Mouse (Mus musculus): ENCODE measurements around the gene Flvcr2. TPM values are rescaled to one million over a fixed set of nuclear protein-coding genes. Genes with fewer than 3 reads are reported as not detected.

Flvcr2 gene
- polyA plus RNA-seq, 1 experiment from 2014 or later = 23.3 TPM

DNA sequence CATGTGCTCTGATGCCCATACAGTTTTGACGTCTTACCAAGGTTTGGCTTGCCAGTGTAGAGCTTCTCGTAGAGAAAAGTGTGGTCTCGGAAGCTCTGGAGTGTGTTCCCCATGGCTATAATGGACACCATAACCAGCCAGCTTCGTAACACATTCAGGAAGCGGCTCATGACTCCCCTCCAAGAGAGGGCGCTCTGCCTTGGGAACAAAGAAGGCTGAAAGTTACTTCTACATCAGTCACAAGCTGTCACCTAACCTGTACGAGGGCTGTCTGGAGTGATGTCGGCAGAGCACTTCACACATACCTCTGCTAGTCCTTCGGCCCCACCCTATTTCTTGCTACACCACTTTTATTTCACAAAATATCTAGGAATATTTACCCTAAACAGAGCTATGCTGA, 75.7 kb downstream of the Flvcr2 start:
- Histone ChIP-seq H3K4me2 (replicated peaks; ENCODE audit: low read depth, low read length) (no peak overlapping the region), H3K4me3 (ENCODE audit: low read depth, low read length) (no peak overlapping the region), H3K9me3 (ENCODE audit: low read length) (no peaks in the 10 kb centered on the region), H3K36me3 (ENCODE audit: insufficient read depth, low read length) (no peaks in the 10 kb centered on the region; the same call in 1 of the 2 replicates), H3K9ac (replicated peaks; ENCODE audit: low read depth) (no peak overlapping the region), H3K27ac (ENCODE audit: low read length) (peak overlapping the region; percentile 7; the same call in 1 of the 2 replicates), H3K4me1 (ENCODE audit: insufficient read depth, low read depth, low read length) (peaks cover 9% of the 10 kb centered on the region; the same call in 1 of the 2 replicates), H3K27me3 (replicated peaks; ENCODE audit: insufficient read depth, low read length) (no peaks in the 10 kb centered on the region)
- ATAC-seq = no peak
- TF ChIP-seq CTCF (IDR thresholded peaks at IDR 0.05) (peak; percentile 65), EP300 (IDR thresholded peaks at IDR 0.05) (no peak; the same call in 1 of the 2 replicates)
- 69% methylated on average over 9 of the region's 9 CpGs for WGBS
- peak; percentile 76 for DNase-seq (ENCODE audit: low spot score)

DNA sequence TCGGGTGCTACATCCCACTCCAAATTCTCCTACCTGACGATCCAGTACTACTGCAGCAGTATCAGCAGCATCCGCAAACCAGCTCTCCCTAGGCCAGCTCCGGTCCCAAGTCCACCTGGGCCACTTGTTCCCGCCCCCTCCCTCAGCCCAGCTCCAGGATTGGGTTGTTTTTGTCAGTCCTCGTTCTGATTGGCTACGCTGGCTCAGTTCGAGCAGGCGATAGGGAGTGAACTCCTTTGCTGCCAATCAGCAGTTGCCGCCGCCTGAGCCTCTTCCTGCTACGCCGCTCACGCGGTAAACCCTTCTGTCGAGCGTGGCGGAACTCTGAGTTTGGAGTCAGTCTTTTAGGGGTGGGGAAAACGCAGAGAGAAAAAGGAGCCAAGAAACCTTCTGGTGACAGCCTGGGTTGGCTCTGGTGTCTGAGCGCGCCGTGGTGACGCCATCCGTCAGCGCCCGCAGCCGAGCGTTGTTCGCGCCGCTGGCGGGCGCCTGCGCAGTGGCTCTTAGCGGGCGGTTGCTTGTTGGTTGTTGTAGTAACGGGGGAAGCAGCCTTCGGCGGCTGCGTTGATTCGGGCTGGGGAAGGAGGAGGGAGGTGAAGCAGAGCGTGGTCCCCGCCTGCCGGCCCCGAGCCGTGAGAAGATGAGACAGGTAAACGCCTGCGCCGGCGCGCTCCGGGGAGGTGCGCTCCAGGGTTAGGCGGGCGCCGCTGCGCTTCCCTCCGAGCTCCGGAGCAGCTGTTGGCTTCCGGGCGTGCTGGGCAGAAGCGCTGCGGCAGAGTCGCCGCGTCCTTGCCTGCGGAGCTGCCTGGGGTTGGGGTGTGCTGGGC, 78.3 kb downstream of the Flvcr2 start, which contains the start of the genes Erg28 and Ttll5:
Gene Erg28, minus strand, starts transcription at position 113 of the 827 bp plus-strand sequence.
Gene Ttll5, plus strand, starts transcription at position 222 of the 827 bp plus-strand sequence.
- WGBS = under 1% methylated on average over 65 of the region's 67 CpGs
- Histone ChIP-seq H3K4me1 (ENCODE audit: insufficient read depth, low read depth, low read length) (peaks cover 9% of the 10 kb centered on the region; the same call in 1 of the 2 replicates), H3K9me3 (ENCODE audit: low read length) (no peaks in the 10 kb centered on the region), H3K27me3 (replicated peaks; ENCODE audit: insufficient read depth, low read length) (no peaks in the 10 kb centered on the region), H3K4me3 (ENCODE audit: low read depth, low read length) (peak within 1 kb of the TSS; percentile 71), H3K36me3 (ENCODE audit: insufficient read depth, low read length) (no peaks in the 10 kb centered on the region), H3K27ac (ENCODE audit: low read length) (peak within 1 kb of the TSS; percentile 97), H3K4me2 (replicated peaks; ENCODE audit: low read depth, low read length) (peak within 1 kb of the TSS; percentile 89), H3K9ac (replicated peaks; ENCODE audit: low read depth) (peak within 1 kb of the TSS; percentile 62)
- DNase-seq (ENCODE audit: low spot score) (peak; percentile 97), ATAC-seq (peak; percentile 96)
- TF ChIP-seq EP300 (IDR thresholded peaks at IDR 0.05) (peak; percentile 40; the same call in 1 of the 2 replicates), CTCF (IDR thresholded peaks at IDR 0.05) (no peak; the same call in none of the 2 replicates)

DNA sequence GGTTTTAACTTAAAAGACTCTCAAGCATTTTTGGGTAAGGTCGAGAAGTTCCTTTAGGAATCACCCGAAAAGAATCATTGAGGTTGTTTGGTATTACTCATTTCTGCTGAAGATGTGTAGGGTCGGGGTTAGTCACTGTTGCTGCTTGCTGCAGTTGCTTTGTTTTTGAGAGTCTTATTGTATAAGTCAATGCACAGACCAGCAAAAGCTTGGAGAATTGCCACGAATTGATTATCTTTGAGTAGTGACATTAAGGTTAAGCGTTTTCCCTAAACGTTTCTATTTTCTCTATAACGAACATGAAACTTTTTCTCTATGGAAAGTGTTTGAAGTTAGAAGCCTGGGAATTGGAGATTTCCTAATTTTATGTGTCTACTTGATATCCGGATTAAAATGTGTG, 79.0 kb downstream of the Flvcr2 start:
- WGBS = 6% methylated on average over 8 of the region's 8 CpGs
- Histone ChIP-seq H3K36me3 (ENCODE audit: insufficient read depth, low read length) (no peaks in the 10 kb centered on the region), H3K4me1 (ENCODE audit: insufficient read depth, low read depth, low read length) (peaks cover 9% of the 10 kb centered on the region; the same call in 1 of the 2 replicates), H3K4me3 (ENCODE audit: low read depth, low read length) (peak overlapping the region; percentile 71), H3K27ac (ENCODE audit: low read length) (peak overlapping the region; percentile 97), H3K9me3 (ENCODE audit: low read length) (no peaks in the 10 kb centered on the region), H3K4me2 (replicated peaks; ENCODE audit: low read depth, low read length) (peak overlapping the region; percentile 89), H3K9ac (replicated peaks; ENCODE audit: low read depth) (peak overlapping the region; percentile 62), H3K27me3 (replicated peaks; ENCODE audit: insufficient read depth, low read length) (no peaks in the 10 kb centered on the region)
- TF ChIP-seq CTCF (IDR thresholded peaks at IDR 0.05) (no peak), EP300 (IDR thresholded peaks at IDR 0.05) (no peak)
- ATAC-seq = no peak
- no peak for DNase-seq (ENCODE audit: low spot score)

- Histone ChIP-seq H3K4me2 (replicated peaks; ENCODE audit: low read depth, low read length) (no peak overlapping the region), H3K27ac (ENCODE audit: low read length) (no peak overlapping the region), H3K9me3 (ENCODE audit: low read length) (no peaks in the 10 kb centered on the region), H3K9ac (replicated peaks; ENCODE audit: low read depth) (no peak overlapping the region), H3K4me1 (ENCODE audit: insufficient read depth, low read depth, low read length) (peaks cover 9% of the 10 kb centered on the region; the same call in 1 of the 2 replicates), H3K27me3 (replicated peaks; ENCODE audit: insufficient read depth, low read length) (no peaks in the 10 kb centered on the region), H3K36me3 (ENCODE audit: insufficient read depth, low read length) (no peaks in the 10 kb centered on the region), H3K4me3 (ENCODE audit: low read depth, low read length) (no peak overlapping the region)
- 54% methylated on average over 2 of the region's 2 CpGs for WGBS
- ATAC-seq (no peak), DNase-seq (ENCODE audit: low spot score) (no peak)
- TF ChIP-seq CTCF (IDR thresholded peaks at IDR 0.05) = no peak
- no peak for TF ChIP-seq EP300 (IDR thresholded peaks at IDR 0.05)
Measured at GRCm38 (mm10) chr12:85825822-85826221, 79.5 kb downstream of the Flvcr2 start.

- TF ChIP-seq EP300 (IDR thresholded peaks at IDR 0.05) (no peak), CTCF (IDR thresholded peaks at IDR 0.05) (no peak)
- H3K4me3 ChIP-seq (ENCODE audit: low read depth, low read length) = no peak overlapping the region
Measured at GRCm38 (mm10) chr12:85828856-85829255, 82.5 kb downstream of the Flvcr2 start.

DNA sequence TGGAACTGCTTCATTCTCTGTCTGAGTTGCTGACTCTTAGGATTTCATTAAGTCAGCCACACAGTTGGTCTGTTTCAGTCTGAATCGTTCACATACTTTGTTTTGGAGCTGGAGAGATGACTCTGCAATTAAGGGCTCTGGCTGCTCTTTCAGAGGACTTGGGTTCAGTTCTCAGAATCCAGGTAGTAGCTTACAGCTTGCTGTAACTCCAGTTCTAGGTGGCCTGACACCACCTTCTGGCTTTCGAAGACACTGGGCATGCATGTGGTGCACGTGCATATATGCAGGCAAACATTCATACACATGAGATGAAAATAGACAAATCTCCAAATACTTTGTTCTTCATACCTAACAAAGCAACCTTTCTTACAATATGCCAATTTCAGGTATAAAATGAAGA, 83.5 kb downstream of the Flvcr2 start:
- H3K4me3 ChIP-seq (ENCODE audit: low read depth, low read length) = no peak overlapping the region
- TF ChIP-seq EP300 (IDR thresholded peaks at IDR 0.05) (no peak), CTCF (IDR thresholded peaks at IDR 0.05) (no peak)
- no peaks in the 10 kb centered on the region for H3K27me3 ChIP-seq (replicated peaks; ENCODE audit: insufficient read depth, low read length)
- H3K4me1 ChIP-seq (ENCODE audit: insufficient read depth, low read depth, low read length) = no peaks in the 10 kb centered on the region
- H3K27ac ChIP-seq (ENCODE audit: low read length) = no peak overlapping the region
- H3K4me2 ChIP-seq (replicated peaks; ENCODE audit: low read depth, low read length) = no peak overlapping the region
- no peaks in the 10 kb centered on the region for H3K9me3 ChIP-seq (ENCODE audit: low read length)
- ATAC-seq (no peak), DNase-seq (ENCODE audit: low spot score) (no peak)
- H3K9ac ChIP-seq (replicated peaks; ENCODE audit: low read depth) = no peak overlapping the region
- peaks cover 10% of the 10 kb centered on the region; the same call in 1 of the 2 replicates for H3K36me3 ChIP-seq (ENCODE audit: insufficient read depth, low read length)
- 87% methylated on average over 3 of the region's 3 CpGs for WGBS

More at GRCm38 (mm10) chr12:85828856-85829255, 82.5 kb downstream of the Flvcr2 start:
- H3K27me3 ChIP-seq (replicated peaks; ENCODE audit: insufficient read depth, low read length) = no peaks in the 10 kb centered on the region
- no peak overlapping the region for H3K9ac ChIP-seq (replicated peaks; ENCODE audit: low read depth)
- no peak for DNase-seq (ENCODE audit: low spot score)
- H3K4me2 ChIP-seq (replicated peaks; ENCODE audit: low read depth, low read length) = no peak overlapping the region
- 96% methylated on average over 3 of the region's 3 CpGs for WGBS
- H3K4me1 ChIP-seq (ENCODE audit: insufficient read depth, low read depth, low read length) = peaks cover 3% of the 10 kb centered on the region; the same call in 1 of the 2 replicates
- H3K36me3 ChIP-seq (ENCODE audit: insufficient read depth, low read length) = peaks cover 10% of the 10 kb centered on the region; the same call in 1 of the 2 replicates
- no peaks in the 10 kb centered on the region for H3K9me3 ChIP-seq (ENCODE audit: low read length)
- no peak overlapping the region for H3K27ac ChIP-seq (ENCODE audit: low read length)
- no peak for ATAC-seq

All from lung, postnatal 0 days (tissue).